Mouse (Mus musculus) layer of hippocampus, adult 2 months (tissue): ENCODE results near the gene Sorbs1. TPM values are rescaled to one million over a fixed set of nuclear protein-coding genes. Genes with fewer than 3 reads are reported as not detected.
A peak's percentile ranks its signal among the peaks of the same experiment; 100 is the strongest.

Experiments
- DNase-seq, 2 experiments: peaks; one replicate each; pipeline ENCODE4 v3.0.0; 2022; ENCODE audit warnings: low spot score in 2 of 2
- H3K27ac ChIP-seq: fragments of 200-600 bp; 2 replicates; pipeline ENCODE4 v1.8.1; 2022
- H3K4me3 ChIP-seq: fragments of 200-600 bp; 2 replicates; pipeline ENCODE4 v1.8.1; 2022; ENCODE audit warnings: mild to moderate bottlenecking
- CTCF ChIP-seq: fragments of 200-600 bp; conservative IDR thresholded peaks from 2 replicates; pipeline ENCODE4 v1.8.1; 2022; ENCODE audit warnings: antibody characterized with exemption, mild to moderate bottlenecking, moderate library complexity
- total RNA-seq, 2 experiments: library from RNA; stranded (reverse); gene quantifications; 2 replicates each; pipeline ENCODE4 v1.2.3; 2021

The Sorbs1 gene
- total RNA-seq, 2 experiments from 2014 or later: 222 to 229 TPM

- H3K4me3 ChIP-seq: no peak overlapping the region
- H3K27ac ChIP-seq: peak overlapping the region; percentile 8; the same call in 1 of the 2 replicates
- TF ChIP-seq CTCF: no peak
- DNase-seq: no peak
These were observed 153.7 kb downstream of the Sorbs1 start for GRCm38 (mm10) chr19:40359712-40360394.

DNA sequence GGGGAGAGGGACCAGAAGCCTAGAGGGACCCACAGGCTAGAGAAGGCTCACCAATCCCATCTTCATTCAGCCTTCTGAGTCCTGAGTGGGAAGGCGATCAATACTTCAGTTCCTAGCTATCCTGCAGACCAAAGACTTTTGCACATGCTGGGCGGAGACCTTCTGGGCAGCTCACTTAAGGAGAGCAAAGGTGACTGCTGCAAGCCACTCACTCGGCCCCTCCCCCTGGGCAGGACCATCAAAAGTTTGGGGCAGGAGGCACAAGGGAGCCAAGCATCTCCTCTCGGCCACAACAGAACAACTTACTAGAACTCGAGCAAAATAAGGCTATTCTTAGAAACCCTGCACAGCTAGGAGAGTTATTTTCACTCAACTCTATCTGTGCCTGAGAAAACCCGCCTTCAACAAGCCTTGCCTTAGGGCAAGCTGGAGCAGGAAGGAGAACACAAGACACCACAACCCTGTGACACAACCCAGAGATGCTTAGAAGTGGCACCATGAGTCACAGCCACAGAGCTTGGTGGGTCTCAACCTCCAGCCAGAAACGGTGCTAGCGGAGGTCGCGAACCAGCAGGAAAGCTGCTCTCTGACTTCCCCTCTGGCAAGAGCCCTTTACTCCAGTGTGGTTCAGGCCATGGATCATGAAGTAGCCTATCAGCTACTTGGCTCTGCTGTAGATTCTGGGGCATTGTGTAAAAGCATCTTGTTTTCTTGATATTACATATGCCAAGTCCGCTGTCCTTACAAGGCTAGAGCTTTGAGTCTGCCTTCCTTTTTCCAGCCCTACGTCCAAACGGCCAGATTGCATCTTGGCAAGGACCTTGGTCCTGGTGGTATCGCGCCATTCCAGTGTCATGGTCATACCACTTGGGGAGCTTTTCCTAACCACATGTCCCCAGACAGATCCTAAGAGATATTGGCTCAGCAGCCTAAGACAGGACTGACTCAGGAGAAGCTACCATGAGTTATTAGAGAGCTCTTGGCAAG is 156.8 kb downstream of the Sorbs1 start:
- H3K4me3 ChIP-seq: no peak overlapping the region
- peak overlapping the region; percentile 15 for H3K27ac ChIP-seq
- TF ChIP-seq CTCF: no peak
- no peak for DNase-seq

DNA sequence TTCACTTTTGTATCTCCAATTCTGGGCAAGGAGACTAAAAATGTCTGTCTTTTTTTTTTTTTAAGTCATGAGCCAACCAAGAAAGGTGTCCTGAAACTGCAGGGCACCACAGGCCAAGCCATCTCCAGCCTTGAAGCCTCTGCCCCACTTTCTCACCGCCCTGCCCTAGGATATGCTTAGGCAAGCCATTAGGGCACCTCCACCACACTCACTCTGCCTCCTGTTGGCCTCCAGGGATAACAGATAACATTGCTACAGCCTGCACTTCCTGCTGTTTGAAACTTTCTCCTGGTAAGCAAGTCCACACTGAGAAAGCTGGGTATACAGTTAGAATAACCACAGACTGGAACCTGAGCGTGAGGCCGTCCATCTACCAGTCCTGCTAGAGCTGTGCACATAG is 158.5 kb downstream of the Sorbs1 start:
- no peak overlapping the region for H3K4me3 ChIP-seq
- TF ChIP-seq CTCF: peak; percentile 9; the same call in 1 of the 2 replicates

GRCm38 (mm10) chr19:40352006-40352405 is 161.6 kb downstream of the Sorbs1 start:
- TF ChIP-seq CTCF: no peak
- Histone ChIP-seq H3K4me3 (no peak overlapping the region), H3K27ac (no peak overlapping the region)
- DNase-seq: no peak

More for the DNA sequence above, 158.5 kb downstream of the Sorbs1 start:
- DNase-seq: no peak
- H3K27ac ChIP-seq: peak overlapping the region; percentile 39; the same call in 1 of the 2 replicates

GRCm38 (mm10) chr19:40350835-40351234 is 162.7 kb downstream of the Sorbs1 start:
- H3K4me3 ChIP-seq: no peak overlapping the region
- no peak for DNase-seq
- peak overlapping the region; percentile 82; the same call in 1 of the 2 replicates for H3K27ac ChIP-seq
- TF ChIP-seq CTCF: no peak

GRCm38 (mm10) chr19:40349713-40350671 is 163.6 kb downstream of the Sorbs1 start:
- Histone ChIP-seq H3K27ac (peak overlapping the region; percentile 82), H3K4me3 (no peak overlapping the region)
- TF ChIP-seq CTCF: no peak
- no peak for DNase-seq

DNA sequence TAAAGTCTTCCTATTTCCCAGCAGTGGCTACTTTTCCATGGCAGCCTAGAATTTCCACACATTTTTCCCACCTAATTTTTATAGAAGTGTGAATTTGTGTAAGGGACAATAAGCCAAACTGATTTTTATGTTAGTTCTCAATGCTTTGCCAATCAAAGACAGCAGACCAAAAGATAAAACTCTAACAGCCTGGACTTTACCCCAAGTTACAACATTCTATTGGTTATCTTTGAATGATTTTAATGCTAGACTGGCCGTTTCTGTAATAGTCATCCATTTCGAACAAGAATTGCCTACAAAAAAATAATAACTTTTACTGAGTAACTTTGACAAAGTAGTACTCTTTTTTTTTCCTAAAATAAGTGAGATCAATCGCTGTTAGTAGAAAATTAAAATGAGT is 164.3 kb downstream of the Sorbs1 start:
- no peak for DNase-seq
- TF ChIP-seq CTCF: no peak
- H3K27ac ChIP-seq: peak overlapping the region; percentile 82; the same call in 1 of the 2 replicates
- no peak overlapping the region for H3K4me3 ChIP-seq

GRCm38 (mm10) chr19:40348652-40349051 is 164.9 kb downstream of the Sorbs1 start:
- TF ChIP-seq CTCF: no peak
- H3K27ac ChIP-seq: peak overlapping the region; percentile 82
- no peak overlapping the region for H3K4me3 ChIP-seq
- no peak for DNase-seq

DNA sequence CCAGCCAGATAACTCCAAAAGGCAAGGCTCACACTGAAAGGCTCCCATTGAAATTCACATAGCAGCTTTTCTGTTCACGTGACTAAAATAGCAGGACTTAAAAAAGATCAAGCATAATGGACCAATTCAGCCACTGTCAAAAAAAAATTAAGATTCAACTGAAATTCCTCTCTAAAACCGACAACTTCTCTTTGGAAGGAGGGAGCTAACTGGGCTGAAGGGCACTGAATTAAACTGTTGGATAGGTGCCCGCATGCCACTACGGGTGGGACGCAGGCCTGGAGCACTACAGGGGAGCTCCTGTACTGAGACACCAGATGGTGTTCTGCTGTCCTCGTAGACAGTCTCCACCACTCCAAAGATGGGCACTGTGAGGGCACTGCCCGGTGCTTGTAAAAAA is 165.4 kb downstream of the Sorbs1 start:
- DNase-seq: peak in 1 of 2 experiments; percentile 55
- Histone ChIP-seq H3K27ac (peak overlapping the region; percentile 82), H3K4me3 (no peak overlapping the region)
- TF ChIP-seq CTCF: no peak

DNA sequence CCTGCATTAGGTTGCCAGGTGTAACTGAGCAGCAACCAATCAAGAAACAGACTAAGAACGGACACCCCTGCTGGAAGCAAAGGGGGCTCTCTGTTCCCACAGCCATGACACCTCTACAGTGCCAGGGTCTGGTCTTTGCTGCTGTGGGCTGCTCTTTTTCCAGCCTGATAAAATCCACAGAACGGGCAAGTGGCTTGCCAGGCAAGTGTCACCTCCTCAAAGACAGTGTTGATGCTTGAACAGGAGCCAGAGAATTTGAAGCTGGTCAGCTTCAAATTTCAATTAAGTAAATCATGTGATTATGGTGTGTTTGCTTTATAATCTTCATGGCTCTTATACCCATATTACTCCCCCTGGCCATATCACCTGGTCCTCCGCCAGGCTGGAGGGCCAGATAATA is 166.7 kb downstream of the Sorbs1 start:
- no peak overlapping the region for H3K4me3 ChIP-seq
- DNase-seq: no peak
- TF ChIP-seq CTCF: no peak
- peak overlapping the region; percentile 82 for H3K27ac ChIP-seq

GRCm38 (mm10) chr19:40346232-40346844 is 167.2 kb downstream of the Sorbs1 start:
- H3K27ac ChIP-seq: peak overlapping the region; percentile 82
- DNase-seq: no peak
- no peak overlapping the region for H3K4me3 ChIP-seq
- TF ChIP-seq CTCF: no peak

- Histone ChIP-seq H3K4me3 (no peak overlapping the region), H3K27ac (peak overlapping the region; percentile 82)
- TF ChIP-seq CTCF: peak; percentile 93
- DNase-seq: peak in 1 of 2 experiments; percentile 58
These were observed 167.9 kb downstream of the Sorbs1 start for GRCm38 (mm10) chr19:40345684-40346083.
